Mouse (Mus musculus): ENCODE results near the gene Eaf1.
"Not testable (repeated sequence)": the region's sequence is repeated elsewhere in the genome, so short reads cannot be mapped to it uniquely, and the experiment has no call there.

Gene Eaf1

GRCm38 (mm10) chr14:31494349-31494974, at the start of gene Eaf1:
Gene Eaf1 (plus strand): TSS chr14:31494399.
- peak; percentile 33 to 68 for DNase-seq

- DNase-seq: no peak
These were observed 45.2 kb upstream of the Eaf1 start for GRCm38 (mm10) chr14:31448994-31449393.

- DNase-seq: not testable (repeated sequence)
These were observed 40.3 kb upstream of the Eaf1 start for GRCm38 (mm10) chr14:31453946-31454345.

GRCm38 (mm10) chr14:31454849-31455566, 39.2 kb upstream of the Eaf1 start:
- DNase-seq: peak in 1 of 2 experiments; percentile 68

- DNase-seq: no peak
These were observed 38.0 kb upstream of the Eaf1 start for GRCm38 (mm10) chr14:31456064-31456721.

- no peak for DNase-seq
These were observed 36.2 kb upstream of the Eaf1 start for GRCm38 (mm10) chr14:31458006-31458405.

- not testable (repeated sequence) for DNase-seq
These were observed 32.0 kb upstream of the Eaf1 start for GRCm38 (mm10) chr14:31462226-31462625.

GRCm38 (mm10) chr14:31462886-31463285, 31.3 kb upstream of the Eaf1 start:
- DNase-seq: no peak

GRCm38 (mm10) chr14:31464176-31464575, 30.0 kb upstream of the Eaf1 start:
- peak in 1 of 2 experiments; percentile 75 for DNase-seq

GRCm38 (mm10) chr14:31469711-31470110, 24.5 kb upstream of the Eaf1 start:
- no peak for DNase-seq

GRCm38 (mm10) chr14:31472451-31473061, 21.6 kb upstream of the Eaf1 start:
- DNase-seq: peak; percentile 55 to 82

GRCm38 (mm10) chr14:31473297-31473696, 20.9 kb upstream of the Eaf1 start:
- DNase-seq: no peak

- DNase-seq: no peak
These were observed 11.8 kb upstream of the Eaf1 start for GRCm38 (mm10) chr14:31482417-31482816.

- no peak for DNase-seq
These were observed 7.7 kb upstream of the Eaf1 start for GRCm38 (mm10) chr14:31486465-31486864.

GRCm38 (mm10) chr14:31488055-31488454, 6.1 kb upstream of the Eaf1 start:
- no peak for DNase-seq

GRCm38 (mm10) chr14:31493901-31494300, 298 bp upstream of the Eaf1 start:
- DNase-seq: peak in 1 of 2 experiments; percentile 45

- peak; percentile 91 to 95 for DNase-seq
These were observed 816 bp downstream of the Eaf1 start, which contains the start of gene Mettl6 for GRCm38 (mm10) chr14:31494975-31495455. Gene Mettl6 (minus strand): TSS chr14:31495040.

GRCm38 (mm10) chr14:31495538-31495937, 1.3 kb downstream of the Eaf1 start:
- no peak for DNase-seq

GRCm38 (mm10) chr14:31496241-31496646, 2.0 kb downstream of the Eaf1 start:
- DNase-seq: no peak

- DNase-seq: no peak
These were observed 5.3 kb downstream of the Eaf1 start for GRCm38 (mm10) chr14:31499526-31499925.

- DNase-seq: no peak
These were observed 9.2 kb downstream of the Eaf1 start for GRCm38 (mm10) chr14:31503406-31503805.

- DNase-seq: no peak
These were observed 12.3 kb downstream of the Eaf1 start for GRCm38 (mm10) chr14:31506456-31506855.

GRCm38 (mm10) chr14:31509911-31510310, 15.7 kb downstream of the Eaf1 start:
- peak; percentile 25 to 49 for DNase-seq
